Mouse (Mus musculus): ENCODE data around the gene Cd72. TPM values are rescaled to one million over a fixed set of nuclear protein-coding genes. Genes with fewer than 3 reads are reported as not detected.
A peak's percentile ranks its signal among the peaks of the same experiment; 100 is the strongest.

Gene Cd72
- 3.3 and 5.2 TPM in 2 replicates for polyA plus RNA-seq (2015; fragmentation: Nextera tagmentation; extraction: Ambion mirVana)

GRCm38 (mm10) chr4:43454041-43454836, at the start of gene Cd72:
Cd72 (minus strand) TSS chr4:43454628.
- H3K36me3 ChIP-seq = no peaks in the 10 kb centered on the region
- no peaks in the 10 kb centered on the region for H3K9me3 ChIP-seq
- H3K27ac ChIP-seq = no peak within 1 kb of the TSS
- no peak within 1 kb of the TSS for H3K9ac ChIP-seq
- peaks cover 12% of the 10 kb centered on the region for H3K4me1 ChIP-seq
- 31% methylated on average over 20 of the region's 20 CpGs for whole genome bisulfite sequencing
- H3K4me3 ChIP-seq (replicated peaks) = peak within 1 kb of the TSS; percentile 21
- peak within 1 kb of the TSS; percentile 49 for H3K4me2 ChIP-seq
- 0 out of 2 replicates have a peak, but pooled peaks have one; percentile 23 for ATAC-seq (ENCODE audit: insufficient read depth, low FRiP score, low read depth)
- peaks cover 31% of the 10 kb centered on the region for H3K27me3 ChIP-seq (replicated peaks)

GRCm38 (mm10) chr4:43503506-43503905, 49.1 kb upstream of the Cd72 start:
- Histone ChIP-seq H3K4me2 (no peak overlapping the region), H3K9ac (no peak overlapping the region), H3K36me3 (no peaks in the 10 kb centered on the region), H3K9me3 (no peaks in the 10 kb centered on the region), H3K4me1 (peaks cover 15% of the 10 kb centered on the region), H3K4me3 (replicated peaks) (no peak overlapping the region), H3K27me3 (replicated peaks) (no peaks in the 10 kb centered on the region), H3K27ac (no peak overlapping the region)
- 77% methylated on average over 6 of the region's 6 CpGs for whole genome bisulfite sequencing
- ATAC-seq (ENCODE audit: insufficient read depth, low FRiP score, low read depth) = no peak

- ATAC-seq (ENCODE audit: insufficient read depth, low FRiP score, low read depth) = no peak
These were observed 48.6 kb upstream of the Cd72 start for GRCm38 (mm10) chr4:43503041-43503440.

GRCm38 (mm10) chr4:43499407-43500333, 45.2 kb upstream of the Cd72 start, which contains the start of gene Arhgef39:
Arhgef39 (minus strand) TSS chr4:43499695.
- WGBS = 6% methylated on average over 50 of the region's 50 CpGs
- ATAC-seq (ENCODE audit: insufficient read depth, low FRiP score, low read depth) = peak; percentile 90
- Histone ChIP-seq H3K9me3 (no peaks in the 10 kb centered on the region), H3K9ac (peak within 1 kb of the TSS; percentile 47), H3K4me3 (replicated peaks) (peak within 1 kb of the TSS; percentile 62), H3K27me3 (replicated peaks) (no peaks in the 10 kb centered on the region), H3K4me1 (peaks cover 26% of the 10 kb centered on the region), H3K36me3 (peaks cover 8% of the 10 kb centered on the region; the same call in 1 of the 2 replicates), H3K4me2 (peak within 1 kb of the TSS; percentile 74), H3K27ac (peak within 1 kb of the TSS; percentile 64; the same call in 1 of the 2 replicates)

More at GRCm38 (mm10) chr4:43503041-43503440, 48.6 kb upstream of the Cd72 start:
- peaks cover 17% of the 10 kb centered on the region for H3K4me1 ChIP-seq
- H3K27me3 ChIP-seq (replicated peaks) = no peaks in the 10 kb centered on the region
- no peaks in the 10 kb centered on the region for H3K9me3 ChIP-seq
- no peak overlapping the region for H3K4me2 ChIP-seq
- H3K36me3 ChIP-seq = no peaks in the 10 kb centered on the region
- no peak overlapping the region for H3K4me3 ChIP-seq (replicated peaks)
- H3K9ac ChIP-seq = no peak overlapping the region
- no peak overlapping the region for H3K27ac ChIP-seq
- WGBS = 76% methylated on average over 2 of the region's 2 CpGs

GRCm38 (mm10) chr4:43498983-43499382, 44.6 kb upstream of the Cd72 start:
- 0 out of 2 replicates have a peak, but pooled peaks have one; percentile 18 for ATAC-seq (ENCODE audit: insufficient read depth, low FRiP score, low read depth)
- H3K36me3 ChIP-seq = peaks cover 8% of the 10 kb centered on the region; the same call in 1 of the 2 replicates
- 12% methylated on average over 8 of the region's 8 CpGs for WGBS
- H3K4me3 ChIP-seq (replicated peaks) = peak overlapping the region; percentile 62
- no peaks in the 10 kb centered on the region for H3K9me3 ChIP-seq
- peak overlapping the region; percentile 47; the same call in 1 of the 2 replicates for H3K9ac ChIP-seq
- H3K27me3 ChIP-seq (replicated peaks) = no peaks in the 10 kb centered on the region
- H3K27ac ChIP-seq = peak overlapping the region; percentile 64; the same call in 1 of the 2 replicates
- H3K4me1 ChIP-seq = peaks cover 30% of the 10 kb centered on the region
- H3K4me2 ChIP-seq = peak overlapping the region; percentile 74

- H3K4me2 ChIP-seq = peak overlapping the region; percentile 74
- ATAC-seq (ENCODE audit: insufficient read depth, low FRiP score, low read depth) = no peak
- peaks cover 8% of the 10 kb centered on the region; the same call in 1 of the 2 replicates for H3K36me3 ChIP-seq
- H3K4me1 ChIP-seq = peaks cover 30% of the 10 kb centered on the region
- H3K4me3 ChIP-seq (replicated peaks) = peak overlapping the region; percentile 62
- H3K9ac ChIP-seq = no peak overlapping the region
- no peaks in the 10 kb centered on the region for H3K9me3 ChIP-seq
- no peak overlapping the region for H3K27ac ChIP-seq
- WGBS = 53% methylated on average over 4 of the region's 4 CpGs
- H3K27me3 ChIP-seq (replicated peaks) = no peaks in the 10 kb centered on the region
These were observed 43.5 kb upstream of the Cd72 start for GRCm38 (mm10) chr4:43497946-43498345.

GRCm38 (mm10) chr4:43497405-43497804, 43.0 kb upstream of the Cd72 start:
- no peak for ATAC-seq (ENCODE audit: insufficient read depth, low FRiP score, low read depth)
- H3K36me3 ChIP-seq = peaks cover 8% of the 10 kb centered on the region; the same call in 1 of the 2 replicates
- H3K27me3 ChIP-seq (replicated peaks) = no peaks in the 10 kb centered on the region
- H3K9me3 ChIP-seq = no peaks in the 10 kb centered on the region
- H3K4me2 ChIP-seq = peak overlapping the region; percentile 74; the same call in 1 of the 2 replicates
- H3K4me1 ChIP-seq = peaks cover 30% of the 10 kb centered on the region
- H3K4me3 ChIP-seq (replicated peaks) = 0 out of 2 replicates have a peak overlapping the region, but pooled peaks have one; percentile 62
- H3K27ac ChIP-seq = no peak overlapping the region
- no peak overlapping the region for H3K9ac ChIP-seq
- 90% methylated on average over 8 of the region's 8 CpGs for whole genome bisulfite sequencing

- Histone ChIP-seq H3K27ac (no peak overlapping the region; the same call in 1 of the 2 replicates), H3K9me3 (no peaks in the 10 kb centered on the region), H3K4me1 (peaks cover 30% of the 10 kb centered on the region), H3K4me3 (replicated peaks) (no peak overlapping the region), H3K9ac (no peak overlapping the region), H3K36me3 (peaks cover 8% of the 10 kb centered on the region; the same call in 1 of the 2 replicates), H3K4me2 (no peak overlapping the region), H3K27me3 (replicated peaks) (no peaks in the 10 kb centered on the region)
- no peak for ATAC-seq (ENCODE audit: insufficient read depth, low FRiP score, low read depth)
- 65% methylated on average over 6 of the region's 6 CpGs for WGBS
These were observed 42.2 kb upstream of the Cd72 start for GRCm38 (mm10) chr4:43496587-43496986.

GRCm38 (mm10) chr4:43493846-43494240, 39.4 kb upstream of the Cd72 start:
- peaks cover 27% of the 10 kb centered on the region for H3K4me1 ChIP-seq
- no peaks in the 10 kb centered on the region for H3K9me3 ChIP-seq
- H3K4me2 ChIP-seq = peak overlapping the region; percentile 77
- no peak for ATAC-seq (ENCODE audit: insufficient read depth, low FRiP score, low read depth)
- H3K27ac ChIP-seq = peak overlapping the region; percentile 92
- peak overlapping the region; percentile 81 for H3K4me3 ChIP-seq (replicated peaks)
- peaks cover 8% of the 10 kb centered on the region; the same call in 1 of the 2 replicates for H3K36me3 ChIP-seq
- no peaks in the 10 kb centered on the region for H3K27me3 ChIP-seq (replicated peaks)
- H3K9ac ChIP-seq = peak overlapping the region; percentile 63
- 1% methylated on average over 9 of the region's 9 CpGs for WGBS

GRCm38 (mm10) chr4:43493186-43493845, 38.9 kb upstream of the Cd72 start:
- Histone ChIP-seq H3K36me3 (peaks cover 8% of the 10 kb centered on the region; the same call in 1 of the 2 replicates), H3K4me3 (replicated peaks) (peak overlapping the region; percentile 81), H3K27me3 (replicated peaks) (no peaks in the 10 kb centered on the region), H3K9ac (peak overlapping the region; percentile 63), H3K4me1 (peaks cover 22% of the 10 kb centered on the region), H3K9me3 (no peaks in the 10 kb centered on the region), H3K27ac (peak overlapping the region; percentile 92), H3K4me2 (peak overlapping the region; percentile 77)
- ATAC-seq (ENCODE audit: insufficient read depth, low FRiP score, low read depth) = peak; percentile 81
- WGBS = 0% methylated on average over 47 of the region's 47 CpGs

- H3K4me3 ChIP-seq (replicated peaks) = peak within 1 kb of the TSS; percentile 81
- H3K36me3 ChIP-seq = peaks cover 8% of the 10 kb centered on the region; the same call in 1 of the 2 replicates
- no peaks in the 10 kb centered on the region for H3K27me3 ChIP-seq (replicated peaks)
- H3K4me1 ChIP-seq = peaks cover 17% of the 10 kb centered on the region
- WGBS = under 1% methylated on average over 25 of the region's 25 CpGs
- ATAC-seq (ENCODE audit: insufficient read depth, low FRiP score, low read depth) = peak; percentile 98
- no peaks in the 10 kb centered on the region for H3K9me3 ChIP-seq
- peak within 1 kb of the TSS; percentile 77 for H3K4me2 ChIP-seq
- peak within 1 kb of the TSS; percentile 63 for H3K9ac ChIP-seq
- H3K27ac ChIP-seq = peak within 1 kb of the TSS; percentile 92
These were observed 38.4 kb upstream of the Cd72 start, which contains the start of gene Ccdc107 for GRCm38 (mm10) chr4:43492821-43493185. Ccdc107 (plus strand) TSS chr4:43492900.
